22 mouse cellular contexts compared by ENCODE assay signal in genomic region chr1:133841171-133841926, GRCm38 (mm10). TPM values are rescaled to one million over a fixed set of nuclear protein-coding genes. Genes with fewer than 3 reads are reported as not detected.
DNase-seq lines count a peak whose midpoint lies in the region; ATAC-seq and TF ChIP-seq lines count a peak whose summit lies in the region.
"Had no signal": no experiment of that assay in that cellular context is flagged by ENCODE, and none has a peak within 500 bp of the region (broad histone marks: within the 10 kb centered on the region; RNA-seq: fewer than 3 reads in every experiment).

No protein-coding gene starts in this region.

- 93% methylated on average over 15 of the region's 15 CpGs for WGBS in midbrain, embryonic 10.5 days
- WGBS in midbrain, embryonic 15.5 days: 92% methylated on average over 15 of the region's 15 CpGs
- WGBS in embryonic facial prominence, embryonic 13.5 days: 66% methylated on average over 15 of the region's 15 CpGs

- ATAC-seq in midbrain, embryonic 15.5 days (replicated peaks): no peak
- ATAC-seq in embryonic facial prominence, embryonic 13.5 days (ENCODE audit: insufficient number of reproducible peaks, insufficient read depth, low FRiP score, low TSS enrichment, low read depth): no peak
- ATAC-seq in megakaryocyte progenitor cell, adult 5-6 weeks (replicated peaks; ENCODE audit: poor library complexity): peak; percentile 34
- ATAC-seq: intestine, embryonic 16.5 days had no signal

- TF ChIP-seq RAD21 in CH12.LX (IDR thresholded peaks at IDR 0.05; ENCODE audit: low read depth, low read length): no peak

- no peak for TF ChIP-seq CTCF in CH12.LX (conservative IDR thresholded peaks at IDR 0.05 in 1 of 2, IDR thresholded peaks at IDR 0.05 in 1 of 2; ENCODE audit: low read depth in 2 of 2, low read length in 2 of 2)

- 0 out of 2 replicates have a peak, but pooled peaks cover 7% of the 10 kb centered on the region for H3K27me3 ChIP-seq in midbrain, embryonic 10.5 days (ENCODE audit: low read depth, poor library complexity, severe bottlenecking)
- H3K27me3 ChIP-seq in midbrain, embryonic 15.5 days (replicated peaks): no peaks in the 10 kb centered on the region
- H3K27me3 ChIP-seq in CH12.LX (replicated peaks): no peaks in the 10 kb centered on the region
- H3K27me3 ChIP-seq in embryonic facial prominence, embryonic 13.5 days: no peaks in the 10 kb centered on the region
- H3K27me3 ChIP-seq: hindbrain, embryonic 12.5 days; neural tube, embryonic 13.5 days had no signal

- no peak overlapping the region for H3K4me3 ChIP-seq in midbrain, embryonic 10.5 days
- H3K4me3 ChIP-seq in midbrain, embryonic 15.5 days: no peak overlapping the region
- no peak overlapping the region for H3K4me3 ChIP-seq in CH12.LX (replicated peaks in 1 of 3; ENCODE audit: low read depth in 2 of 3, low read length in 2 of 3, poor library complexity in 1 of 3)
- H3K4me3 ChIP-seq in embryonic facial prominence, embryonic 13.5 days: no peak overlapping the region
- H3K4me3 ChIP-seq: heart, embryonic 10.5 days; hindbrain, embryonic 12.5 days; kidney, embryonic 15.5 days; limb, embryonic 13.5 days; midbrain, embryonic 12.5 days; neural tube, embryonic 13.5 days had no signal

- no peak overlapping the region for H3K9ac ChIP-seq in midbrain, embryonic 15.5 days
- no peak overlapping the region for H3K9ac ChIP-seq in CH12.LX (ENCODE audit: insufficient read depth, low read depth)
- no peak overlapping the region for H3K9ac ChIP-seq in embryonic facial prominence, embryonic 13.5 days
- H3K9ac ChIP-seq: hindbrain, embryonic 12.5 days; kidney, embryonic 15.5 days; limb, embryonic 13.5 days; liver, embryonic 14.5 days; midbrain, embryonic 12.5 days; neural tube, embryonic 13.5 days had no signal

- TF ChIP-seq POLR2A in CH12.LX (IDR thresholded peaks at IDR 0.05; ENCODE audit: low read depth, low read length): no peak

- H3K4me2 ChIP-seq in midbrain, embryonic 15.5 days: no peak overlapping the region
- H3K4me2 ChIP-seq in CH12.LX (ENCODE audit: insufficient read depth, low read depth, poor library complexity, severe bottlenecking): no peak overlapping the region
- H3K4me2 ChIP-seq in embryonic facial prominence, embryonic 13.5 days: no peak overlapping the region
- H3K4me2 ChIP-seq: hindbrain, embryonic 12.5 days; kidney, embryonic 15.5 days; limb, embryonic 13.5 days; midbrain, embryonic 12.5 days; neural tube, embryonic 13.5 days had no signal

- no peak; the same call in 1 of the 2 replicates for TF ChIP-seq EP300 in CH12.LX (IDR thresholded peaks at IDR 0.05; ENCODE audit: low read length)

- H3K27ac ChIP-seq in midbrain, embryonic 10.5 days (replicated peaks): 0 out of 2 replicates have a peak overlapping the region, but pooled peaks have one; percentile 38
- no peak overlapping the region for H3K27ac ChIP-seq in midbrain, embryonic 15.5 days
- no peak overlapping the region for H3K27ac ChIP-seq in CH12.LX (ENCODE audit: insufficient read depth, low read depth)
- peak overlapping the region; percentile 55; the same call in 1 of the 2 replicates for H3K27ac ChIP-seq in embryonic facial prominence, embryonic 13.5 days
- H3K27ac ChIP-seq: kidney, embryonic 15.5 days; limb, embryonic 13.5 days; liver, embryonic 14.5 days; macrophage; midbrain, embryonic 12.5 days; neural tube, embryonic 13.5 days had no signal

- intact Hi-C loops in gastrocnemius, postnatal 36 days (cut with DNase I): no loop called here

- H3K79me2 ChIP-seq in CH12.LX (replicated peaks; ENCODE audit: control insufficient read depth, extremely low read depth, insufficient read depth, poor library complexity, severe bottlenecking): no peaks in the 10 kb centered on the region

- H3K4me1 ChIP-seq in midbrain, embryonic 10.5 days: peaks cover 42% of the 10 kb centered on the region
- H3K4me1 ChIP-seq in midbrain, embryonic 15.5 days: peaks cover 16% of the 10 kb centered on the region
- H3K4me1 ChIP-seq in CH12.LX (ENCODE audit: control insufficient read depth in 1 of 2, insufficient read depth in 2 of 2): peaks cover 11 to 46% of the 10 kb centered on the region in 2 experiments
- H3K4me1 ChIP-seq in embryonic facial prominence, embryonic 13.5 days: peaks cover 40% of the 10 kb centered on the region

- in situ Hi-C loops in CH12.LX (cut with MboI; ENCODE audit: low pct_ligation_motif_present, low pct_unique_long_range_greater_than_20kb, low sequenced_read_pairs): no loop called here

- no peak for DNase-seq in midbrain, embryonic 10.5 days (ENCODE audit: low spot score)
- peak; percentile 56 for DNase-seq in CH12.LX (ENCODE audit: extremely low read depth)
- no peak for DNase-seq in kidney, postnatal 14 days
- no peak for DNase-seq in retina, embryonic 14.5 days (ENCODE audit: low spot score)
- DNase-seq in gastrocnemius, postnatal 36 days: no peak
- DNase-seq: adrenal gland, postnatal 10 days; cerebellum, adult 11 months; cerebellum, postnatal 14 days; gastrocnemius, postnatal 10 days; thymus, postnatal 25 days had no signal

- H3K36me3 ChIP-seq in midbrain, embryonic 10.5 days: no peaks in the 10 kb centered on the region
- H3K36me3 ChIP-seq in midbrain, embryonic 15.5 days (replicated peaks): no peaks in the 10 kb centered on the region
- no peaks in the 10 kb centered on the region for H3K36me3 ChIP-seq in CH12.LX (replicated peaks in 1 of 2; ENCODE audit: control insufficient read depth in 1 of 2, insufficient read depth in 1 of 2, low read length in 1 of 2)
- no peaks in the 10 kb centered on the region for H3K36me3 ChIP-seq in embryonic facial prominence, embryonic 13.5 days
- H3K36me3 ChIP-seq: heart, embryonic 10.5 days; hindbrain, embryonic 12.5 days; kidney, embryonic 15.5 days; limb, embryonic 13.5 days; midbrain, embryonic 12.5 days; neural tube, embryonic 13.5 days had no signal

- H3K9me3 ChIP-seq in midbrain, embryonic 10.5 days (replicated peaks): no peaks in the 10 kb centered on the region
- H3K9me3 ChIP-seq in midbrain, embryonic 15.5 days: no peaks in the 10 kb centered on the region
- H3K9me3 ChIP-seq in CH12.LX (replicated peaks; ENCODE audit: low read length): peaks cover 4% of the 10 kb centered on the region
- H3K9me3 ChIP-seq in embryonic facial prominence, embryonic 13.5 days: no peaks in the 10 kb centered on the region
- H3K9me3 ChIP-seq: heart, embryonic 10.5 days; hindbrain, embryonic 12.5 days; kidney, embryonic 15.5 days; limb, embryonic 13.5 days; midbrain, embryonic 12.5 days; neural tube, embryonic 13.5 days had no signal

- dilution Hi-C loops in CH12.LX (cut with MboI; ENCODE audit: extremely low pct_ligation_motif_present, extremely low pct_unique_long_range_greater_than_20kb, low sequenced_read_pairs): no loop called here

TF ChIP-seq in CH12.LX, 34 proteins besides CTCF, POLR2A, EP300 and RAD21:
- TF ChIP-seq BHLHE40 (IDR thresholded peaks at IDR 0.05; ENCODE audit: low read depth, low read length) (peak; percentile 88), GABPA (IDR thresholded peaks at IDR 0.05; ENCODE audit: insufficient replicate concordance, low read depth, low read length) (no peak), MAX (IDR thresholded peaks at IDR 0.05; ENCODE audit: low read length) (peak; percentile 56), MEF2A (IDR thresholded peaks at IDR 0.05; ENCODE audit: borderline replicate concordance, low read depth, low read length) (peak; percentile 45; the same call in 1 of the 2 replicates), ETS1 (conservative IDR thresholded peaks at IDR 0.05; ENCODE audit: low read depth, low read length) (peak; percentile 71), UBTF (IDR thresholded peaks at IDR 0.05; ENCODE audit: low read depth, low read length) (no peak), ZNF384 (IDR thresholded peaks at IDR 0.05; ENCODE audit: low read depth, low read length) (no peak), MYC (IDR thresholded peaks at IDR 0.05; ENCODE audit: low read depth, low read length) (peak; percentile 80; the same call in 1 of the 2 replicates), NELFE (IDR thresholded peaks at IDR 0.05; ENCODE audit: low read depth, low read length) (no peak), MAZ (IDR thresholded peaks at IDR 0.05; ENCODE audit: low read depth, low read length) (0 out of 2 replicates have a peak, but pooled peaks have one; percentile 28), NRF1 (IDR thresholded peaks at IDR 0.05; ENCODE audit: low read depth, low read length) (peak; percentile 79), ELF1 (IDR thresholded peaks at IDR 0.05; ENCODE audit: low read depth, low read length) (0 out of 2 replicates have a peak, but pooled peaks have one; percentile 10), IRF4 (IDR thresholded peaks at IDR 0.05; ENCODE audit: low read depth, low read length) (peak; percentile 62; the same call in 1 of the 2 replicates), TCF12 (IDR thresholded peaks at IDR 0.05; ENCODE audit: low read depth, low read length) (0 out of 2 replicates have a peak, but pooled peaks have one; percentile 22), ZKSCAN1 (IDR thresholded peaks at IDR 0.05; ENCODE audit: borderline replicate concordance, low read depth, low read length) (no peak)

RNA-seq across cellular contexts. Expression of gene Atp2b4, which starts 40.5 kb away (rescaled TPM):
- 3.0 and 5.7 TPM in 2 replicates for polyA plus RNA-seq in midbrain, embryonic 10.5 days (2016; fragmentation: Nextera tagmentation; extraction: Ambion mirVana)
- polyA plus RNA-seq in midbrain, embryonic 15.5 days (2015; fragmentation: Nextera tagmentation; extraction: Ambion mirVana): 11.3 and 11.6 TPM in 2 replicates
- total RNA-seq in CH12.LX (2012; rRNA removed) (15.9 and 17.5 TPM in 2 replicates), CH12.LX (2014; rRNA removed) (5.8 and 6.9 TPM in 2 replicates)
- 16.2 and 18.4 TPM in 2 replicates for polyA plus RNA-seq in CH12.LX (2012; ENCODE audit: insufficient read length, low read depth)
- polyA plus RNA-seq in embryonic facial prominence, embryonic 13.5 days (2015; fragmentation: Nextera tagmentation; extraction: Ambion mirVana): 25.3 and 26.1 TPM in 2 replicates
- 33.6 and 40.5 TPM in 2 replicates for total RNA-seq in megakaryocyte progenitor cell, adult 5-6 weeks (2015)
- 30.7 and 34.7 TPM in 2 replicates for total RNA-seq in megakaryocyte progenitor cell, adult 5-6 weeks (2017)
- 10 to 100 TPM in 1 of 2 experiments, 1 to 10 TPM in 1; 8.6 to 12.9 TPM for total RNA-seq in gastrocnemius, postnatal 36 days (2021)

Comparison
In these comparisons a context has a peak if more than half of its experiments do, and no peak if none do; other contexts are left out.
1. H3K27ac ChIP-seq: peak in midbrain, embryonic 10.5 days (single experiment) and embryonic facial prominence, embryonic 13.5 days (single experiment); none in midbrain, embryonic 15.5 days (single experiment) and CH12.LX (single experiment).